Comparison of ENCODE assay signal across 24 mouse cellular contexts in genomic region chr12:68794396-68794795, GRCm38 (mm10).
"Had no signal": no experiment of that assay in that cellular context is flagged by ENCODE, and none has a peak within 500 bp of the region (broad histone marks: within the 10 kb centered on the region; RNA-seq: fewer than 3 reads in every experiment).

No protein-coding gene starts in this region.

- H3K27me3 ChIP-seq: heart, embryonic 12.5 days; hindbrain, embryonic 13.5 days; hindbrain, embryonic 15.5 days; limb, embryonic 12.5 days; liver, embryonic 13.5 days had no signal

- H3K4me3 ChIP-seq: gastrocnemius, adult 2 months; heart, embryonic 10.5 days; heart, embryonic 12.5 days; hindbrain, embryonic 10.5 days; hindbrain, embryonic 13.5 days; hindbrain, embryonic 15.5 days; layer of hippocampus, adult 2 months; left cerebral cortex, adult 2 months; limb, embryonic 10.5 days; limb, embryonic 12.5 days; liver, embryonic 13.5 days had no signal

- H3K4me2 ChIP-seq: heart, embryonic 12.5 days; hindbrain, embryonic 13.5 days; hindbrain, embryonic 15.5 days; limb, embryonic 12.5 days; liver, embryonic 11.5 days; liver, embryonic 13.5 days had no signal

- H3K9ac ChIP-seq: heart, embryonic 12.5 days; hindbrain, embryonic 13.5 days; hindbrain, embryonic 15.5 days; limb, embryonic 12.5 days; liver, embryonic 13.5 days had no signal

- H3K9me3 ChIP-seq: heart, embryonic 10.5 days; heart, embryonic 12.5 days; hindbrain, embryonic 10.5 days; hindbrain, embryonic 13.5 days; hindbrain, embryonic 15.5 days; limb, embryonic 10.5 days; limb, embryonic 12.5 days; liver, embryonic 13.5 days had no signal

- ATAC-seq: hindbrain, postnatal 0 days had no signal

- H3K27ac ChIP-seq: gastrocnemius, adult 2 months; heart, embryonic 10.5 days; hindbrain, embryonic 10.5 days; hindbrain, embryonic 13.5 days; hindbrain, embryonic 15.5 days; hindbrain, postnatal 0 days; layer of hippocampus, adult 2 months; left cerebral cortex, adult 2 months; limb, embryonic 10.5 days; limb, embryonic 12.5 days; liver, embryonic 13.5 days had no signal

- H3K4me1 ChIP-seq: heart, embryonic 10.5 days; heart, embryonic 12.5 days; hindbrain, embryonic 10.5 days; hindbrain, embryonic 13.5 days; hindbrain, embryonic 15.5 days; limb, embryonic 10.5 days; limb, embryonic 12.5 days; liver, embryonic 13.5 days had no signal

- DNase-seq: gastrocnemius, adult 2 months; gastrocnemius, postnatal 10 days; gastrocnemius, postnatal 25 days; heart, adult 18-20 months; heart, postnatal 10 days; heart, postnatal 4 days; kidney, adult 18-20 months; kidney, adult 8-10 months; kidney, postnatal 10 days; kidney, postnatal 25 days; kidney, postnatal 4 days; liver; liver, embryonic 13.5 days had no signal

- H3K36me3 ChIP-seq: heart, embryonic 10.5 days; heart, embryonic 12.5 days; hindbrain, embryonic 10.5 days; hindbrain, embryonic 13.5 days; hindbrain, embryonic 15.5 days; limb, embryonic 10.5 days; limb, embryonic 12.5 days; liver, embryonic 13.5 days had no signal
